In genomic region chr17:48267591-48267990, GRCm38 (mm10) we compare ENCODE assay signal across 33 mouse cellular contexts. TPM values are rescaled to one million over a fixed set of nuclear protein-coding genes. Genes with fewer than 3 reads are reported as not detected.
DNase-seq lines count a peak whose midpoint lies in the region; ATAC-seq and TF ChIP-seq lines count a peak whose summit lies in the region.
"Had no signal": no experiment of that assay in that cellular context is flagged by ENCODE, and none has a peak within 500 bp of the region (broad histone marks: within the 10 kb centered on the region; RNA-seq: fewer than 3 reads in every experiment).

No protein-coding gene starts in this region.

- peak; percentile 60 for ATAC-seq in G1E (ENCODE audit: extremely low read depth, insufficient number of reproducible peaks, low FRiP score, poor library complexity, severe bottlenecking)
- ATAC-seq in common myeloid progenitor, adult 5-6 weeks (replicated peaks; ENCODE audit: low read depth, poor library complexity, severe bottlenecking), result peak; percentile 74
- ATAC-seq in liver, embryonic 13.5 days (ENCODE audit: low read depth), result no peak
- ATAC-seq: forebrain, embryonic 13.5 days; hindbrain, postnatal 0 days; midbrain, embryonic 16.5 days had no signal

- peak; percentile 63 for DNase-seq in G1E (ENCODE audit: low spot score)
- DNase-seq in liver, embryonic 13.5 days, result peak; percentile 49
- DNase-seq in splenic B cell, adult 2 months (ENCODE audit: low read depth, low spot score), result peak; percentile 38
- no peak for DNase-seq in frontal cortex, postnatal 36 days (ENCODE audit: low spot score in 2 of 2)
- DNase-seq in gastrocnemius, postnatal 25 days, result no peak
- no peak for DNase-seq in ovary, postnatal 14 days (ENCODE audit: low spot score)
- DNase-seq: adrenal gland, adult 2 months; cerebellum, adult 18-20 months; cerebellum, postnatal 25 days; embryo, embryonic 11 days; heart, adult 11 months; kidney, adult 18-20 months; left cerebral cortex, postnatal 4 days; lung, embryonic 14.5 days; thymus, postnatal 14 days had no signal

- H3K4me2 ChIP-seq in liver, embryonic 13.5 days, result 0 out of 2 replicates have a peak overlapping the region, but pooled peaks have one; percentile 11
- H3K4me2 ChIP-seq: embryonic facial prominence, embryonic 13.5 days; forebrain, embryonic 13.5 days; heart, embryonic 11.5 days; limb, embryonic 15.5 days; lung, embryonic 14.5 days had no signal

- 31% methylated on average over 1 of the region's 1 CpGs for WGBS in liver, embryonic 13.5 days (ENCODE audit: insufficient replicate concordance)

- no peaks in the 10 kb centered on the region for H3K9me3 ChIP-seq in G1E (replicated peaks)
- H3K9me3 ChIP-seq in liver, embryonic 13.5 days (replicated peaks), result no peaks in the 10 kb centered on the region
- H3K9me3 ChIP-seq: embryonic facial prominence, embryonic 13.5 days; forebrain, embryonic 13.5 days; hindbrain, embryonic 10.5 days; limb, embryonic 15.5 days had no signal

- H3K27ac ChIP-seq in liver, embryonic 13.5 days, result no peak overlapping the region
- H3K27ac ChIP-seq: embryonic facial prominence, embryonic 13.5 days; forebrain, embryonic 13.5 days; hindbrain, embryonic 10.5 days; hindbrain, postnatal 0 days; kidney, postnatal 0 days; limb, embryonic 15.5 days had no signal

- peaks cover 75% of the 10 kb centered on the region for H3K4me1 ChIP-seq in G1E (ENCODE audit: insufficient read depth, low read depth, low read length)
- peaks cover 85% of the 10 kb centered on the region for H3K4me1 ChIP-seq in liver, embryonic 13.5 days (replicated peaks)
- H3K4me1 ChIP-seq: embryonic facial prominence, embryonic 13.5 days; limb, embryonic 15.5 days had no signal

- no peak overlapping the region for H3K9ac ChIP-seq in liver, embryonic 13.5 days
- H3K9ac ChIP-seq: embryonic facial prominence, embryonic 13.5 days; forebrain, embryonic 13.5 days; limb, embryonic 15.5 days; lung, embryonic 14.5 days had no signal

- H3K27me3 ChIP-seq in G1E (ENCODE audit: insufficient read depth, low read length), result no peaks in the 10 kb centered on the region
- H3K27me3 ChIP-seq in liver, embryonic 13.5 days, result no peaks in the 10 kb centered on the region
- H3K27me3 ChIP-seq in splenic B cell, adult 2 months (ENCODE audit: control insufficient read depth, insufficient read depth, low read length, poor library complexity, severe bottlenecking), result no peaks in the 10 kb centered on the region
- H3K27me3 ChIP-seq: embryonic facial prominence, embryonic 13.5 days; forebrain, embryonic 13.5 days; limb, embryonic 15.5 days had no signal

- peaks cover 31% of the 10 kb centered on the region for H3K36me3 ChIP-seq in G1E (replicated peaks)
- no peaks in the 10 kb centered on the region for H3K36me3 ChIP-seq in liver, embryonic 13.5 days
- no peaks in the 10 kb centered on the region for H3K36me3 ChIP-seq in splenic B cell, adult 2 months (ENCODE audit: control insufficient read depth, insufficient read depth, low read length, poor library complexity, severe bottlenecking)
- H3K36me3 ChIP-seq: embryonic facial prominence, embryonic 13.5 days; hindbrain, embryonic 10.5 days; limb, embryonic 15.5 days had no signal

- no peak for TF ChIP-seq CTCF in G1E (IDR thresholded peaks at IDR 0.05; ENCODE audit: low read depth, low read length)

- H3K4me3 ChIP-seq in G1E (ENCODE audit: low read depth, low read length), result no peak overlapping the region; the same call in 1 of the 2 replicates
- no peak overlapping the region for H3K4me3 ChIP-seq in liver, embryonic 13.5 days (replicated peaks)
- H3K4me3 ChIP-seq: embryonic facial prominence, embryonic 13.5 days; erythroblast, embryonic 14.5 days; forebrain, embryonic 13.5 days; hindbrain, embryonic 10.5 days; limb, embryonic 15.5 days had no signal

RNA-seq across cellular contexts. Expression of gene Treml4, which starts 3.5 kb away (rescaled TPM):
- total RNA-seq in G1E (2014; fragmentation: Nextera tagmentation), result 2.3 TPM in 1 of 2 replicates, not detected in the other
- 1.4 and 2.2 TPM in 2 replicates for total RNA-seq in G1E (2017)
- 0.22 and 0.33 TPM in 2 replicates for polyA plus RNA-seq in G1E (2012)
- 0.58 TPM in 1 of 2 replicates, not detected in the other for total RNA-seq in common myeloid progenitor, adult 5-6 weeks (2017)
- polyA plus RNA-seq in liver, embryonic 13.5 days (2015; fragmentation: Nextera tagmentation; extraction: Ambion mirVana), result 3.5 and 3.6 TPM in 2 replicates
- total RNA-seq in gastrocnemius, postnatal 25 days (2021), result not detected
- total RNA-seq: gastrocnemius, adult 8-10 months; hindbrain, postnatal 0 days; layer of hippocampus, adult 18-20 months; layer of hippocampus, postnatal 14 days; left cerebral cortex, adult 8-10 months; megakaryocyte-erythroid progenitor cell, adult 5-6 weeks had no signal
- polyA plus RNA-seq: hindbrain, embryonic 10.5 days had no signal

RNA-seq across cellular contexts. Expression of gene Trem3, which starts 20.0 kb away (rescaled TPM):
- total RNA-seq in G1E (2014; fragmentation: Nextera tagmentation) (not detected in 2 replicates), G1E (2017) (not detected in 2 replicates)
- not detected in 2 replicates for polyA plus RNA-seq in G1E (2012)
- 2.9 and 4.5 TPM in 2 replicates for total RNA-seq in common myeloid progenitor, adult 5-6 weeks (2017)
- polyA plus RNA-seq in liver, embryonic 13.5 days (2015; fragmentation: Nextera tagmentation; extraction: Ambion mirVana), result 2.1 and 2.2 TPM in 2 replicates
- total RNA-seq in gastrocnemius, postnatal 25 days (2021), result not detected
- total RNA-seq: gastrocnemius, adult 8-10 months; hindbrain, postnatal 0 days; layer of hippocampus, adult 18-20 months; layer of hippocampus, postnatal 14 days; megakaryocyte-erythroid progenitor cell, adult 5-6 weeks had no signal
- polyA plus RNA-seq: adrenal gland, adult 2 months; embryonic facial prominence, embryonic 13.5 days; erythroblast, embryonic 14.5 days; forebrain, embryonic 13.5 days; heart, embryonic 11.5 days; hindbrain, embryonic 10.5 days; hindbrain, postnatal 0 days; midbrain, embryonic 16.5 days; neural tube, embryonic 14.5 days; testis, adult 2 months had no signal

RNA-seq across cellular contexts. Expression of gene Treml2, which starts 31.7 kb away (rescaled TPM):
- total RNA-seq in G1E (2014; fragmentation: Nextera tagmentation) (84.3 and 99.8 TPM in 2 replicates), G1E (2017) (63.4 and 71.0 TPM in 2 replicates)
- 14.3 and 15.6 TPM in 2 replicates for polyA plus RNA-seq in G1E (2012)
- total RNA-seq in common myeloid progenitor, adult 5-6 weeks (2017), result 46.2 and 61.0 TPM in 2 replicates
- polyA plus RNA-seq in liver, embryonic 13.5 days (2015; fragmentation: Nextera tagmentation; extraction: Ambion mirVana), result 4.4 and 5.5 TPM in 2 replicates
- total RNA-seq in gastrocnemius, postnatal 25 days (2021), result under 1 TPM in 1 of 2 experiments, not detected in 1; 0.08 TPM
- polyA plus RNA-seq: heart, postnatal 0 days; testis, adult 2 months had no signal

RNA-seq across cellular contexts. Expression of gene Trem1, which starts 35.0 kb away (rescaled TPM):
- total RNA-seq in G1E (2014; fragmentation: Nextera tagmentation), result not detected in 2 replicates
- 0.05 and 0.06 TPM in 2 replicates for total RNA-seq in G1E (2017)
- polyA plus RNA-seq in G1E (2012), result not detected in 2 replicates
- total RNA-seq in common myeloid progenitor, adult 5-6 weeks (2017), result 1.4 and 2.9 TPM in 2 replicates
- 0.63 and 0.71 TPM in 2 replicates for polyA plus RNA-seq in liver, embryonic 13.5 days (2015; fragmentation: Nextera tagmentation; extraction: Ambion mirVana)
- total RNA-seq in gastrocnemius, postnatal 25 days (2021), result not detected
- total RNA-seq: gastrocnemius, adult 8-10 months; hindbrain, postnatal 0 days; layer of hippocampus, adult 18-20 months; layer of hippocampus, postnatal 14 days; left cerebral cortex, postnatal 4 days had no signal
- polyA plus RNA-seq: adrenal gland, adult 2 months; erythroblast, embryonic 14.5 days; hindbrain, embryonic 10.5 days; lung, embryonic 14.5 days; midbrain, embryonic 16.5 days; neural tube, embryonic 14.5 days had no signal

RNA-seq across cellular contexts. Expression of gene B430306N03Rik, which starts 48.4 kb away (rescaled TPM):
- total RNA-seq in G1E (2014; fragmentation: Nextera tagmentation), result 1.0 and 1.7 TPM in 2 replicates
- total RNA-seq in G1E (2017), result 0.87 and 0.93 TPM in 2 replicates
- polyA plus RNA-seq in G1E (2012), result 0.20 and 0.21 TPM in 2 replicates
- total RNA-seq in common myeloid progenitor, adult 5-6 weeks (2017), result 0.34 and 0.91 TPM in 2 replicates
- 1.2 and 1.8 TPM in 2 replicates for polyA plus RNA-seq in liver, embryonic 13.5 days (2015; fragmentation: Nextera tagmentation; extraction: Ambion mirVana)
- not detected for total RNA-seq in gastrocnemius, postnatal 25 days (2021)
- total RNA-seq: gastrocnemius, adult 8-10 months; layer of hippocampus, postnatal 14 days had no signal
- polyA plus RNA-seq: embryonic facial prominence, embryonic 13.5 days; hindbrain, postnatal 0 days; neural tube, embryonic 14.5 days had no signal

Comparison
In these comparisons a context has a peak if more than half of its experiments do, and no peak if none do; other contexts are left out.
1. DNase-seq: peak in G1E (single experiment), liver, embryonic 13.5 days (single experiment) and splenic B cell, adult 2 months (single experiment); none in frontal cortex, postnatal 36 days (0 of 2), gastrocnemius, postnatal 25 days (single experiment) and ovary, postnatal 14 days (single experiment).
2. RNA of gene Treml2, which starts 31.7 kb away (total RNA-seq): 63.4 to 99.8 TPM in G1E and 46.2 to 61.0 TPM in common myeloid progenitor, adult 5-6 weeks; 0.08 TPM in gastrocnemius, postnatal 25 days; every median in the first group is over 10 times any median in the second.